Mouse (Mus musculus) embryonic facial prominence, embryonic 12.5 days (tissue): ENCODE data around the gene Smc3. TPM values are rescaled to one million over a fixed set of nuclear protein-coding genes. Genes with fewer than 3 reads are reported as not detected.

ENCODE experiments used
- ATAC-seq: fragments of 200-750 bp; cut with Nextera tagmentation; 2 replicates; pipeline ENCODE4 v1.8.0; 2017; ENCODE audit not compliant: insufficient number of reproducible peaks, insufficient read depth, low FRiP score, low TSS enrichment
- H3K27ac ChIP-seq: fragments of 300-500 bp; sonication (generic); 2 replicates; pipeline ENCODE4 v1.5.1; 2016; ENCODE audit warnings: mild to moderate bottlenecking
- H3K27me3 ChIP-seq: fragments of 300-500 bp; sonication (generic); 2 replicates; pipeline ENCODE4 v1.6.1; 2016; ENCODE audit warnings: mild to moderate bottlenecking, moderate library complexity
- H3K36me3 ChIP-seq: fragments of 300-500 bp; sonication (generic); 2 replicates; pipeline ENCODE4 v1.6.1; 2016; ENCODE audit warnings: mild to moderate bottlenecking
- H3K4me1 ChIP-seq: fragments of 300-500 bp; sonication (generic); 2 replicates; pipeline ENCODE4 v1.6.1; 2016
- H3K4me2 ChIP-seq: fragments of 300-500 bp; sonication (generic); replicated peaks from 2 replicates; pipeline ENCODE4 v1.6.1; 2016; ENCODE audit warnings: mild to moderate bottlenecking, moderate library complexity
- H3K4me3 ChIP-seq: fragments of 300-500 bp; sonication (generic); 2 replicates; pipeline ENCODE4 v1.5.1; 2016; ENCODE audit warnings: mild to moderate bottlenecking
- H3K9ac ChIP-seq: fragments of 300-500 bp; sonication (generic); 2 replicates; pipeline ENCODE4 v1.6.1; 2016; ENCODE audit warnings: mild to moderate bottlenecking, moderate library complexity
- H3K9me3 ChIP-seq: fragments of 300-500 bp; sonication (generic); 2 replicates; pipeline ENCODE4 v1.6.1; 2016; ENCODE audit warnings: mild to moderate bottlenecking, moderate library complexity
- WGBS: fragments of 180-500 bp; shearing (Covaris S2); methylation state at CpG from one replicate; pipeline ENCODE4 v1.1.7; 2016; 5-methylcytosine and 5-hydroxymethylcytosine counted together
- polyA plus RNA-seq: library from polyadenylated mRNA; unstranded; fragments of >200 nt; fragmentation: Nextera tagmentation; extraction: Ambion mirVana; gene quantifications from 2 replicates; pipeline ENCODE4 v1.2.1, GENCODE M21; 2016

Smc3 gene
- polyA plus RNA-seq, result 76.9 and 81.9 TPM in 2 replicates

- under 1% methylated on average over 70 of the region's 70 CpGs for WGBS
- Histone ChIP-seq H3K27me3 (no peaks in the 10 kb centered on the region), H3K4me3 (peak within 1 kb of the TSS; percentile 99), H3K36me3 (peaks cover 17% of the 10 kb centered on the region), H3K9ac (peak within 1 kb of the TSS; percentile 97), H3K9me3 (no peaks in the 10 kb centered on the region), H3K27ac (peak within 1 kb of the TSS; percentile 98), H3K4me2 (peak within 1 kb of the TSS; percentile 87), H3K4me1 (peaks cover 13% of the 10 kb centered on the region)
- ATAC-seq, result peak; percentile 94
These were observed at the start of gene Smc3 for GRCm38 (mm10) chr19:53599757-53600539. Gene Smc3, plus strand, starts transcription at chr19:53600398.

GRCm38 (mm10) chr19:53550972-53551371, 49.2 kb upstream of the Smc3 start:
- no peak overlapping the region for H3K9ac ChIP-seq
- no peak overlapping the region for H3K4me2 ChIP-seq
- H3K4me3 ChIP-seq, result no peak overlapping the region
- no peaks in the 10 kb centered on the region for H3K9me3 ChIP-seq
- WGBS, result 83% methylated on average over 12 of the region's 12 CpGs
- no peak overlapping the region for H3K27ac ChIP-seq
- H3K27me3 ChIP-seq, result no peaks in the 10 kb centered on the region
- no peak for ATAC-seq
- no peaks in the 10 kb centered on the region for H3K36me3 ChIP-seq
- H3K4me1 ChIP-seq, result peaks cover 3% of the 10 kb centered on the region; the same call in 1 of the 2 replicates

GRCm38 (mm10) chr19:53552216-53552786, 47.9 kb upstream of the Smc3 start:
- peaks cover 8% of the 10 kb centered on the region; the same call in 1 of the 2 replicates for H3K4me1 ChIP-seq
- no peak overlapping the region for H3K9ac ChIP-seq
- ATAC-seq, result no peak
- WGBS, result 31% methylated on average over 10 of the region's 10 CpGs
- no peak overlapping the region for H3K4me3 ChIP-seq
- H3K36me3 ChIP-seq, result no peaks in the 10 kb centered on the region
- H3K27me3 ChIP-seq, result no peaks in the 10 kb centered on the region
- no peak overlapping the region for H3K27ac ChIP-seq
- H3K4me2 ChIP-seq, result no peak overlapping the region
- no peaks in the 10 kb centered on the region for H3K9me3 ChIP-seq

GRCm38 (mm10) chr19:53552795-53553194, 47.4 kb upstream of the Smc3 start:
- Histone ChIP-seq H3K9ac (no peak overlapping the region), H3K9me3 (no peaks in the 10 kb centered on the region), H3K4me1 (peaks cover 8% of the 10 kb centered on the region; the same call in 1 of the 2 replicates), H3K4me3 (no peak overlapping the region), H3K36me3 (no peaks in the 10 kb centered on the region), H3K27me3 (no peaks in the 10 kb centered on the region), H3K4me2 (no peak overlapping the region), H3K27ac (no peak overlapping the region)
- WGBS, result 58% methylated on average over 6 of the region's 6 CpGs
- ATAC-seq, result no peak

- no peak overlapping the region for H3K9ac ChIP-seq
- no peaks in the 10 kb centered on the region for H3K36me3 ChIP-seq
- WGBS, result 83% methylated on average over 11 of the region's 11 CpGs
- H3K4me1 ChIP-seq, result peaks cover 8% of the 10 kb centered on the region; the same call in 1 of the 2 replicates
- no peak overlapping the region for H3K4me3 ChIP-seq
- ATAC-seq, result no peak
- H3K27ac ChIP-seq, result no peak overlapping the region
- no peaks in the 10 kb centered on the region for H3K9me3 ChIP-seq
- no peak overlapping the region for H3K4me2 ChIP-seq
- no peaks in the 10 kb centered on the region for H3K27me3 ChIP-seq
These were observed 45.8 kb upstream of the Smc3 start for GRCm38 (mm10) chr19:53554402-53554801.

GRCm38 (mm10) chr19:53554981-53555616, 45.1 kb upstream of the Smc3 start:
- 74% methylated on average over 5 of the region's 5 CpGs for WGBS
- no peak overlapping the region for H3K4me2 ChIP-seq
- ATAC-seq, result no peak
- H3K27ac ChIP-seq, result no peak overlapping the region
- no peaks in the 10 kb centered on the region for H3K27me3 ChIP-seq
- no peak overlapping the region for H3K9ac ChIP-seq
- no peak overlapping the region for H3K4me3 ChIP-seq
- no peaks in the 10 kb centered on the region for H3K36me3 ChIP-seq
- peaks cover 8% of the 10 kb centered on the region; the same call in 1 of the 2 replicates for H3K4me1 ChIP-seq
- no peaks in the 10 kb centered on the region for H3K9me3 ChIP-seq

GRCm38 (mm10) chr19:53556841-53557240, 43.4 kb upstream of the Smc3 start:
- Histone ChIP-seq H3K27ac (no peak overlapping the region), H3K9ac (no peak overlapping the region), H3K27me3 (no peaks in the 10 kb centered on the region), H3K9me3 (no peaks in the 10 kb centered on the region), H3K36me3 (no peaks in the 10 kb centered on the region), H3K4me1 (peaks cover 8% of the 10 kb centered on the region; the same call in 1 of the 2 replicates), H3K4me2 (peak overlapping the region; percentile 41), H3K4me3 (no peak overlapping the region)
- WGBS, result 30% methylated on average over 6 of the region's 6 CpGs
- ATAC-seq, result no peak

- no peaks in the 10 kb centered on the region for H3K36me3 ChIP-seq
- H3K9ac ChIP-seq, result no peak overlapping the region
- H3K4me3 ChIP-seq, result peak overlapping the region; percentile 17
- ATAC-seq, result no peak
- H3K4me1 ChIP-seq, result peaks cover 8% of the 10 kb centered on the region; the same call in 1 of the 2 replicates
- peak overlapping the region; percentile 41 for H3K4me2 ChIP-seq
- no peak overlapping the region for H3K27ac ChIP-seq
- H3K9me3 ChIP-seq, result no peaks in the 10 kb centered on the region
- no peaks in the 10 kb centered on the region for H3K27me3 ChIP-seq
- 25% methylated on average over 20 of the region's 20 CpGs for WGBS
These were observed 42.8 kb upstream of the Smc3 start for GRCm38 (mm10) chr19:53557267-53557936.

- ATAC-seq, result no peak
- Histone ChIP-seq H3K9me3 (no peaks in the 10 kb centered on the region), H3K4me1 (peaks cover 8% of the 10 kb centered on the region; the same call in 1 of the 2 replicates), H3K36me3 (no peaks in the 10 kb centered on the region), H3K4me2 (no peak overlapping the region), H3K4me3 (no peak overlapping the region), H3K27me3 (no peaks in the 10 kb centered on the region), H3K9ac (no peak overlapping the region), H3K27ac (no peak overlapping the region)
- 87% methylated on average over 3 of the region's 3 CpGs for WGBS
These were observed 39.8 kb upstream of the Smc3 start for GRCm38 (mm10) chr19:53560436-53560835.

- H3K4me1 ChIP-seq, result no peaks in the 10 kb centered on the region
- no peak overlapping the region for H3K9ac ChIP-seq
- no peaks in the 10 kb centered on the region for H3K36me3 ChIP-seq
- 55% methylated on average over 4 of the region's 4 CpGs for WGBS
- no peak overlapping the region for H3K4me3 ChIP-seq
- no peak overlapping the region for H3K27ac ChIP-seq
- H3K27me3 ChIP-seq, result no peaks in the 10 kb centered on the region
- H3K9me3 ChIP-seq, result no peaks in the 10 kb centered on the region
- ATAC-seq, result no peak
- H3K4me2 ChIP-seq, result no peak overlapping the region
These were observed 36.0 kb upstream of the Smc3 start for GRCm38 (mm10) chr19:53564174-53564573.

- Histone ChIP-seq H3K4me2 (no peak overlapping the region), H3K4me3 (no peak overlapping the region), H3K27ac (no peak overlapping the region), H3K9me3 (no peaks in the 10 kb centered on the region), H3K9ac (no peak overlapping the region), H3K27me3 (no peaks in the 10 kb centered on the region), H3K4me1 (no peaks in the 10 kb centered on the region), H3K36me3 (no peaks in the 10 kb centered on the region)
- WGBS, result 90% methylated on average over 14 of the region's 14 CpGs
- ATAC-seq, result no peak
These were observed 34.5 kb upstream of the Smc3 start for GRCm38 (mm10) chr19:53565565-53566277.
